Mouse (Mus musculus) c-Kit-positive CD71-positive TER-119-positive erythroid progenitor cells, embryonic 14.5 days (primary cell): ENCODE data around the gene Simc1.
A peak's percentile ranks its signal among the peaks of the same experiment; 100 is the strongest.
"Not testable (repeated sequence)": the region's sequence is repeated elsewhere in the genome, so short reads cannot be mapped to it uniquely, and the experiment has no call there.

Source experiments
- DNase-seq: peaks from one replicate; pipeline ENCODE4 v3.0.0-alpha.2; 2013; ENCODE audit warnings: low spot score

The Simc1 gene

DNA sequence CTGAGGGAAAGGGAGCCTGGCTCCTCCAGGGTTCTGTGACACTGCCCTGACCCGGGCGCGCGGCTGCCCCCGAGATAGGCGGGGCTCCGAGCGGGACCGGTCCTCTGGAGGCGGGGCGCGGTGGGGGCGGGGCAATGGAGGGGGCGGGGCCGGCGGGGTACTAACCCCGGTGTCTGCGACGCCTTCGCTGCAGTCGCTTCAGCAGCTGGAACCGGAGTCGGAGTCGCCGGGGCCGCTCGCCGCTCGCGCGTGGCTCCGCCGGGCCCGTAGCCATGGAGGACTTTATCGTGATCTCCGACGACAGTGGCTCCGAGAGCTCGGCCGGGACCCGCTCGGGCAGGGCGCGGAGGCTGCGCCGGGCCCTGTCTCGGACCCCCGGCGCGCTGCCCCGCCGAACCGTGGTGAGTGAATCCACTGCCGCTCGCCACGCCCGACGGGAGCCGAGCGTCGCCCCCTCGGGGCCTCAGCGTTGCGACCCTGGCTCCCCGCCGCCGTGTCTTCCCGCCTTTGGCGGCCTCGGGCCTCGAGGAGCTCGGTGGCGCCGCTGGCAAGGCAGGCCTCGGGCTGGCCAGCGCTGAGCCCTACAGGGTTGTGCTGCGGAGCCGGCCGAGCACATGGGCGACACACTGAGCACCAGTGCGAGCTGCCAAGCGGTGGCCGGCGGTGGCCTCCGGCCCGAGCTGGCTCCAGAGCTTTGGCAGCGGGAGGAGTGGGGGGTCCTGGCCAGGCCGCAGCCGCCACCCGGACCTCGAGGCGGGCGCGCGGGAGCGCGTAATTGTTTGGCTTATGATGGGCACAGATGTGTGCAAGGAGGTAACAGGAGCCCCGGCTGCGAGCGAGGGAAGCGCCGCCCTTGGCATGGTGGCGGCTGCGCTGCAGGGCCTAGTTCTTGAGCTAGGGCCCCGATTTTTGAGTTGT lies at the start of gene Simc1:
Gene Simc1 (plus strand): TSS at position 176 of the 918 bp plus-strand sequence.
- DNase-seq = peak; percentile 55

DNA sequence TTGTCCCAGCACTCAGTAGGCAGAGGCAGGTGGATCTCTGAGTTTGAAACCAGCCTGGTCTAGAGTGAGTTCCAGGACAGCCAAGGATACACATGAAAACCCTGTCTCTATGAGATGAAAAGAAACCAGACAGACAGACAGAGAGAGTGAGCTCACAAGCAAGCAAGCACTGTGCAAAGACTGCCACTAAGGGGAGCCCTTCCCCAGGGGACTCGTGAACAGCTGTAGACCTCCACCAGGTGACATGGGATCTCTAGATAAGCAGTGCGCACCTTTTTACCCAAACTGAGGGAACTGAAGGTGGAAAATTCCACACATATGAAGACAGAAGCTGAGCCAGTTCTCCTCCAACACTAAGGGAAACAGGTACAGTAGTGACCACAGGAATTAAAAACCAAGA lies 46.5 kb upstream of the Simc1 start:
- DNase-seq = no peak

DNA sequence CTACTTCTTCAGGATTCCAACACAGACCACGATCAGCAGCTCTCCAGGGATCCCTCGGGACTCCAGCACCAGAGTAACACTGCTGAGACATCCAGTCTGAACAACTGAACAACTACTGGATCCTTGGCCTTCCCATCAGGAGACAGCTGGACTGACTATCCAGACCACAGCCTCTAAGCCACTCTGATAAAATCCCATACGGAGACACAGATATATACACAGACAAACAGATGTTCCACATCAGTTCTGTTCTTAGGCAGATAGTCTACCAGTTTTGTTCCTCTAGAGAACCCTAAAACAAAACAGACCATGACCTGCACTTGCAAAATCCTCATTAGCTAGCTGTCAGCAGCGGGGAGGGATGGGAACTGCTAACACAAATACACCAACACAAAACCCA lies 44.3 kb upstream of the Simc1 start:
- no peak for DNase-seq

DNA sequence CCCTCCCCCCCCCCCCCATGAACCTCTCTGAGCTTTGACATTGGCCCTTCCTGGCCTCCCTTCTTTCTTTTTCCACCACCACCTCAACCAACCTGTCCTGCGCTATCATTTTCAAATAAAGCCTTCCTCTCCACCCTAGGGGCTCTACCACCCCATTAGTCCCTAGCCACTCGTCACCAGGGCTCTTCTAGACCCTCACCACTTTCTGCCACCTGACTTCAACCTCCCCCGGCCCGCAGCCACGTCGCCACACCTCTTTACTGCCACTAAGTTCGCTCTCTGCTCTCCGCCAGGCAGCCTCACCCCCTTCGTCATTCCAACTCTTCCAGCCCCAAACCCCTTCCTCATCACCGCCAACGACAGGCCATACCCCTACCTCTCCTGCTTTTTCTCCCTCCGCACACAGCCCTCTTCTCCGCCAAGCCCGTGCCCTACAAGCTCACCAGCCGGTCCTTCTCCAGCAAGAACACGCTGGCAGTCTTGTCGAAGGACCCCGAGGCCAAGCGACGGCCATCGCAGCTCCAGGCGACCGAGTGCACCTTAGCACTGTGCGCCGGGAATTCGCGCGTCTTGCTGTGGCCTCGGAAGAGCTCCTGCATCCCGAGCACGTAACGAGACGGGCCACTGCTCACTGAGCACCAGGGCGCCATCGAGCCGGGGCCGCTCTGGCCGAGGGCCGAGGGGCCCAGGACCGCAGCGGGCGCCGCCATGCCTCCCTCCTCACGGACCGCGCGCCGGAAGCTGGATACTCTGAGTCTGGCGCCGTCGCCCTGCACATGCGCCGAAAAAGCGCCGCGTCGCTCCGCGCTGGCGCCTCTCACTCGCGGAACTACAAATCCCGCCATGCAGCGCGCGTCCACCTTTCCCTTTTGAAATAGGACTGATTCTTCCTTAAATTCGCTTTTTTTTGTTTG lies 35.2 kb upstream of the Simc1 start, which contains the start of gene Thoc3:
Gene Thoc3 (minus strand): TSS at position 752 of the 914 bp plus-strand sequence.
- peak; percentile 86 for DNase-seq

DNA sequence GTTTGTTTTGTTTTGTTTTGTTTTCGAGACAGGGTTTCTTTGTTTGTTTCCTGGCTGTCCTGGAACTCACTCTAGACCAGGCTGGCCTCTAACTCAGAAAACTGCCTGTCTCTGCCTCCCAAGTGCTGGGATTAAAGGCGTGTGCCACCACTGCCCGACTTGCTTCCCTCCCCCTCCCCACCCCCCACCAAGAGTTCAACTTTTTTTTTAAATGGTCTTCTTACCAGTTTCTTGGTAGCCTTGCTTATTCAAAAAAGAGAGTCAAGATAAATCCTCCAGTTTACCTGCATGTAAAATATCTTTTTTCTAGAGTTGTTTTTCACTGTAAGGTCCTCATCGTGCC lies 34.6 kb upstream of the Simc1 start:
- DNase-seq = peak; percentile 17

DNA sequence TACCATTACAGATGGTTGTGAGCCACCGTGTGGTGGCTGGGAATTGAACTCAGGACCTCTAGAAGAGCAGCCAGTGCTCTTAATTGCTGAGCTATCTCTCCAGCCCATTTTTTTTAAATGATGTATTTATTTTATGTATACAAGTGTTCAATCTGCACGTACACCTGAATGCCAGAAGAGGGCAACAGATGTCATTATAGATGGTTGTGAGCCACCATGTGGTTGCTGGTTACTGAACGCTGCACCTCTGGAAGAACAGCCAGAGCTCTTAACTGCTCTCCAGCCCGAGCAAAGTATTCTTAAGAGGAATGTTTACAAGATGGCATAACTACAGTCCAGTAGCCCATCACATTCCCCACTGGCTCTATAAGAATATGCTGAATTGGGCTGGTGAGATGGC lies 31.6 kb upstream of the Simc1 start:
- no peak for DNase-seq

DNA sequence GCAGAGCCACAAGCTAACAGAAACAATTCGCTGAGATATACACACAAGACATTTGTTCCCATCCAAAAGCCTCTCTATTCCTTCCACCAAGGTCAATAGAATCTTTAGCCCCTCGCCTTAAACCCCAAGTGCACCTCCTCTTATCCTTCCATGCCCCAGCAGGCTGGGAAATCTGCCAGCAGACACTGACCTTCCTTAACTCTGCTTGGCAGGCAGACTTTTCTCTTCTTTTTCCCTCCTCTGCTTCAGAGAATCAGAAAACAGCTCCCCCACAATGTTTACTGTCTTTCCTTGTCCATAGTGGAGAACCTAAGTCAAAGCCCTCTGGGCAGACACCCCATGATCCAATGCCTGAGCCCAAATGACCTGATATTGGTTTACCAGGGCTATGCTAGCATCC lies 28.6 kb upstream of the Simc1 start:
- no peak for DNase-seq

DNA sequence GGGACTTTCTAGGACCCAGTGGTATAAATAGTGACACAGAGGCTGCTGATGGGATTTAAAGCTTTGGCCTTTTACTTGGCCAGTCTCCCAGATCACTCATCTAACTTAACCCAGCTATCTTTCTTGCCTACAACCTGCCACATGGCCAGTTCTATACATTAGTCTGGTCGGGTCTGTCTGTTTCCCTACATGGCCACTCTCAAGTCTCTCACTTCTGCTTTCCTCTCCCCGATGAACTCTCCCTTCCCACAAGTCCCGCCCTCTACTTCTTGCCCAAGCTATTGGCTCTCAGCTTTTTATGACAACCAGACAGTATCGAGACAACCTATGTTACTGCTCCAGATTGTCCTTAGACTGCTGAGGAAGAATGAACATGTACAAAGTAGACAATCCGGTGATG lies 27.9 kb upstream of the Simc1 start:
- no peak for DNase-seq

DNA sequence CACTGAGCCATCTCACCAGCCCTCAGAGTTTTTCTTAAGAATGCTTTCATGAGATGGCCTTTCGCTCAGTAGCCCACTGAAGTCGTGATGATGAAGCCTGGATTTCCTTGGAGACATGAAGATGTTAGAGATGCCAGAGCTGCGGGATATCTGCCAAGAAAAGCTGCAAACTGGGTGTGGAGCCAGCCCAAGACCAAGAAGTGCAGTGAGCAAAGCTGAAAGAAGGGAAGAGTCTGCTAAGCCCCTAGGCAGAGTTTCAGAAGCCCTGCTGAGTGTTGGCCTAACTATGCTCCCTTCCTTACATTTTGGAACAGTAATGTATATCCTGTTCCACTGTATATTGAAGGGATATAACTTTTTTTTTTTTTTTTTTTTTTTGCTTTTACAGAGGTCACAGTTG lies 24.3 kb upstream of the Simc1 start:
- no peak for DNase-seq

DNA sequence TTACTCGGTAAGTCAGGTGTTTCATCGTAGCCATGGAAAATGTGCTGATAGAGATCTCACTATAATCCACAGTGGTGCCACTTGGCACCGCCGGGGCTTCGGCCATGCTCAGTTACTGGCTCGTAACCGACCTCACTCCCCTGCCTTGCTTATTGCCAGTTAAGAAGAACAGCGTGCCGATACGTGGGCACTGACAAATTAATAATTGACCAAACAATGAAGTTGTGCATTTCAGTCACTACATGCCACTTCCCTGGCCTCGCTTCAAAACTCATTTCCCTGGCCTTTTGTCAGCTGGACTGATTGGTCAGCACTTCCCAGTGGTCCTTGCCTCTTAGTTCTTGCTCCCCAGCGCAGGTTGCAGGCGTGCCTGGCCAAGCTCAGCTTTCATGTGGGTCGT lies 22.1 kb upstream of the Simc1 start:
- no peak for DNase-seq

DNA sequence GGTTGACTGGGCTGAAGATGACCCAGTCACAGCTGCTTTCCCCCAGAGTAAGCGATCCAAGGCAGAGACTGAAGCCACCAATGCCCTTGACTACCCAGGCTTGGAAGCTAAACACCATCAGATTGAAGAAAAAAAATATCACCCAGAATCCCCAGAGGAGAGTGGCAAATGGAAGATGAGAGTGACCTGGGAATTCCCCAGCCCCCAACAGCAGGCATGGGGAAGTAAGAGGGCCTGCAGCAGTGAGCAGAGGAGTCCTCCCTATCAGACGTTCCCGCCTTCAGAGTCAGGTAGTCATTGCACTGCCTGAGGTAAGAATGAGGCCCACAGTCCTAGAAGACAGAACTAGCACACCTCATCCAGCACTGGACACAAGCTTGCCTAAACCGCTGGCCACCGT lies 13.2 kb upstream of the Simc1 start:
- no peak for DNase-seq

DNA sequence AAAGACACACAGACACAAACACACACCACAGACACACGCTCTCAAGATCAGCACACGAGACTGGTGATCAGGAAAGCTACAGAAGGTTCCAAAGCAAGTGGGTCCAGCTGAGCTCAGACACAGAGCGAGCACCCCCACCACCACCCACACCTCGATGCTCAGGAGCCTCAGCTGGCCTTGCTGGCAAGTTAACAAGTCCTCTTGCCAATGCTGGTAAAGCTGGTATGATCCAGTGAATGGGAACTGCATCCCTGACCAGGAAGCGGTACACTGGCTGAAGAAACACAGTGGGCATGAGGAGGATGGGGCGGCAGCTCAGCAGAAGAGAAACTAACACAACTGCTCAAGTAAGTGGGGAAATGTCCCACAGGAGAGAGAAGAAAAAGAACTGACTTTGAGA lies 12.2 kb upstream of the Simc1 start:
- no peak for DNase-seq

DNA sequence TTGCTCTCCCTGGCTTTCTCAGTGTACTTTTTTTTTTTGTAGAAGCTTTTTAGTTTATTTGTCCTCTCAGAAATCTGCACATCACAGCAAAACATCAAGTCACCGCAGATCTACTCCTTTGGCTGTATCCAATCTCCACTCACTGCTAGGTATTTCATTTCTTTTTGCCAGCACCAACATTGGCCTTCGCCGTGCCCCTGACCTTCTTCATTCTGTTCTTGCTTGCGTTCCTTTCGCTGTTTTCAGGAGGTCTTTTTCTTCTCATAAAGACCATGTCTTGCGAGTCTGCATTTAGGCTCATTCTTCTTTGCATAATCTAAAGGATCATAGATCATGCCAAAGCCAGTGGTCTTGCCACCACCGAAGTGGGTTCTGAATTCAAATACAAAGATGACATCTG lies 4.0 kb upstream of the Simc1 start:
- DNase-seq = not testable (repeated sequence)

DNA sequence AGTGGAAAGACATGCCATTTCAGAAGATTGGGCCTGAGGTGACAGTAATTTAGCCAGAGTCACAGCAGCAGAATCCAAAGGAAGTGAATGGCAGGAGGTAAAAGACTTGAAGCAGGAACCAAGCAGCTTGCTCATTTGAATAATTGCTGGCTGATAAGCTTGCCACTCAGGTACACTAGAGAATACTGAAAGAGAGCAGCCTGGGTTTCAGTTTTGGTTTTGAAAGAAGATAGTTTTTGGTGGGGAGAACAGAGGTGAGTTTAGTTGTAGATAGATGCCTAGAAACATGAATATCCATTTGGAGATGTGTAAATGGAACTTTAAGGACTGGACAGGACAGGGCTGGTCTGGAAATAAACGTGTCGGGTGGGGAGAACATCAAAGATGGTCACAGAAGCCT lies 2.2 kb upstream of the Simc1 start:
- DNase-seq = no peak

DNA sequence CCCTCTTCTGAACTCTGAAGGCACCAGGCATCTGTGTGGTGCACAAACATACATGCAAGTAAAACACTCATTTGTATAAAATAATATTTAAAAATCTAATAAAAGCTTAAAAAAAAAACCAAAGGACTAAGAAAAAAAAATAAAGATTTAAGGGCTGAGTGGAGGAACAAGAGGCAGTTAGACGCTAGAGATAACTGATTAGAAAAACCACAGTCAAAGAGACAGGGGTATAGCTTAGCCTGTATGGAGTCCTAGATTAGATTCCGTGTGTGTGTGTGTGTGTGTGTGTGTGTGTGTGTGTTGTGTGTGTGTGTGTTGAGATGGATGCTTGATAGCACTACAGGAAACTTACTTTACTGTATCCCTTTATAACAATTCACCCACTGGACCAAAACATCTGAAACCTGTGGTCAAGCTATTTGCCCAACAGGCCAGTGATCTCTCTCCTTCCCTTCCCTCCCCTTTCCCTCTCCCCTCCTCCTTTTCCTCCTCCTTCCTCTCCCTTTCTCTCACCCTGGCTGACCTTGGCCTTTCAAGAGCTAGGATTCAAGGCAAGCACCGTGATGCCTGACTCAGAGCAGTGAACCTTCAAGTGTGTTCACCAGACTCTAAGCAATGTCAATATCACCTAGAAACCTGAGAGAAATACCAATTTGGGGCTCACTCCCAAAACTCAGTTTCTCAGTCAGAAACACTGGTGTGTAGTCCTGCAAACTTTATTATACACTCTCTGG lies 1.5 kb upstream of the Simc1 start:
- DNase-seq = no peak

DNA sequence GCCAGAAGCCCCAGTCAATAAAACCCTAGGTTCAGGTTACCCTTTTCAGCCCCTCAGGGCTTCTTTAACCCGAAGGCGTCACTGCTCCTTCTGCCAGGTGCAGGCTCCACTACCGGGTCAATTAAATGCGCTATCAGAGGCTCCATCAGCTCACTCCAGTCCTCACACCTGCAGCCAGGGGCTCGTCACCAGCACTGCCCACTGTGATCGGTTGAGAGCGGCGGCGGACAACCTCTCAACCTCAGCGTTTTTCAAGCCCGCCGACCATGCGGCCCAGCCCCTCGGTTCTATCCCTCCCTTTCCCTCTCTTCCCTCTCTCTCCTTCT lies 338 bp upstream of the Simc1 start:
- DNase-seq = no peak

DNA sequence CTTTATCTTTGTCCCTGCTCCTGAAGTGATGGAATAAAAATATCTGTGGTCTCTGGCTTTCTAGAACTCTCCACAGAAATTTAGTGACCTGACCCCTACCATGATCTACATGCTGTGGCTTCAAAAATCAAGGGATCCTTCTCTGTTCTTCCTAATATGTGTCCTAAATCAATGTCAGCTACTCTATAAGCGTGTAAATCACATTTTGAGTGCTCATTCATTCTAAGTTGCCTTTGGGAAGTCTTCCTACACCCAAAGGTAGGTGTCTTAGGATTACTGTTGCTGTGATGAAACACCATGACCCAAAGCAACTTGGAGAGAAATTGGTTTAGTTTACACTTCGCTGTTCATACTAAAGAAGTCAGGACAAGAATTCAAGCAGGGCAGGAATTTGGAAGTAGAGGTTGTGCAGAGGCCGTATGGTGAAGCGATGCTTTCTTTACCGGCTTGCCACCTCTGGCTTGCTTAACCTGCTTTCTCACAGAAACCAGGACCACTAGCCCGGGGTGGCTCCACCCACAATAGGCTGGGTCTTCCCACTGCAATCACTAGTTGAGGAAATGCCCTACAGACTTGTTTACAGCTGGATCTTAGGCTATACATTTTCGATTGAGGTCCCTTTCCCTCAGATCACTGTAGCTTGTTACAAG lies 1.2 kb downstream of the Simc1 start:
- DNase-seq = no peak

DNA sequence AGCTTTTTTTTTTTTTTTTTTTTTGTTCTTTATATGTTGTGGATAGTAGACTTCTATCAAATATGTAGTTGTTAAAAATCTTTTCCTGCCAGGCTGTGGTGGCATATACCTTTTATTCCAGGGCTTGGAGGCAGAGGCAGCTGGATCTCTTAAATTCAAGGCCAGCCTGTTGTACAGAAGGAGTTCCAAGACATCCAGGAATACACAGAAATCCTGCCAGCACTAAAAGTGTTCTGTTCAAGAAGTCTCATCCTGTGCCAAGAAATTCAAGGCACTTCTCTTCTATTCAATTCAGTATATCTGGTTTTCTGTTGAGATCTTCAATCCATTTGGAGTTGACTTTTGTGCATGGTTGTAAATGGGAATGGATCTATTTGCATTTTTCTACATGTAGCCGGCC lies 2.3 kb downstream of the Simc1 start:
- no peak for DNase-seq

DNA sequence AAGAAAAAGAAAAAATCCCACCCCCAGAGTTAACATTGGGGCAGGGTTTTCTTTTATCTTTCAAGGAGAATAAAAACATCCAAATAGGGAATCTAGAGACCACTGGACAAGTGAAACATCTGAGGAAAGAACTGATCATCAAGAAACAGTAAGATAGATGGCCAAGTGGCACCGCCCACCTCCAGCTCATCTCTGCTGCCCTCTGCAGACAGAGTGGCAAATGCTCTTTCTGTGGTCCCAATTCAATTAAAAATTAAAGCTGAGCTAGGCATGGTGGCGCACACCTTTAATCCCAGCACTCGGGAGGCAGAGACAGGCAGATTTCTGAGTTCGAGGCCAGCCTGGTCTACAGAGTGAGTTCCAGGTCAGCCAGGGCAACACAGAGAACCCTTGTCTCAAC lies 16.6 kb downstream of the Simc1 start:
- peak; percentile 29 for DNase-seq

DNA sequence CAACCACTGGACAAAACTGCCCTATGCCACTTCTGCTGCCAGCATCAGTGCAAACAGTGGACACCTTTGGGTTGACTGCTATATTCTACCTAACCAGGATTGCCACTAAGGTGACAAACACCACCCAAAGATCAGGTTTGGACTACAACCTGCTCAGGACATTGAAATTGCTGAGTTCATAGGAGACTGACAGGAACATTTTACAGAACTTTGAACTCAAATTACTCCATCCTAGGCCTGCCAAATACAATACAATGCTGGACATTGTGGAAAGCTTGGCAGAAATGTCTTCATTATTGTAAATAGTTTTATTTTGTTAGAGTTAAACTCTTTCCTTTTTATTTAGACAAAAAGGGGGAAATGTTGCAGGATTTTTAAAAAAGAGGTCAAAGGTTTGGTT lies 17.6 kb downstream of the Simc1 start:
- DNase-seq = no peak

DNA sequence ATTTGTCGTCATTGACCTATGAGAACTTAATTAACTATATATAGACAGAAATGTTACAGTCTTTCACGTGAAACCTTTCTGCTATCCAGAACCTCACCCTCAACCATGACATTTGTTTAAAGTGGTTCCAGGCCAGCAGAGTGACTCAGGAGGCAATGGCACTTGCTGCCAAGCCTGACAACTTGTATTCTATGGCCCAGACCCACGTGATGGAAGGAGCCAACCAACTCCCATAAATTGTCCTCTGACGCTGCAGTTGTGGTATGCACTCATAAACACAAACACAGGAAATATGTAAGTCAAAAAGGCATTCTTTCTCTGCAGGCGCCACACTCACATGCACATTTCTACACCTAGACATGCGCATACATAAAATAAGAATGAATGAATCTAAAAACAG lies 23.6 kb downstream of the Simc1 start:
- no peak for DNase-seq

DNA sequence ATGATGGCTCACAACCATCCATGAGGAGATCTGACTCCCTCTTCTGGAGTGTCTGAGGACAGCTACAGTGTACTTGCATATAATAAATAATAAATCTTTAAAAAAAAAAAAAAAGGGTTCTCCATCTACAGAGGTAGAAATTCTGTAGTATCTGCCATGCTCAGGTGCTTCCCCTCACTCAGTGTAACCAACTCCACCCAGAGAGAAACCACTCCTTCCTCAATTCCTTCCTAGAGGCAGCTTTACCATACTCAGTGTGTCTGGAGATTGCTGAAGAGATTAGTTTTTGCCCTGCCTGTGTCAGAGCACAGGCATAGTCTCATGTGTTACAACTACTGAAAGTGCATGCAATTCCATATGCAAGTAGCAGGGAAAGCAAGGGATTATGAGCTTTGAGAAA lies 28.6 kb downstream of the Simc1 start:
- DNase-seq = no peak
